Mouse (Mus musculus) kidney, embryonic 14.5 days (tissue): ENCODE data around the gene Tmem236. TPM values are rescaled to one million over a fixed set of nuclear protein-coding genes. Genes with fewer than 3 reads are reported as not detected.

Experiments
- ATAC-seq: fragments of 200-750 bp; cut with Nextera tagmentation; 2 replicates; pipeline ENCODE4 v1.8.0; 2017; ENCODE audit warnings: moderate number of reproducible peaks, mild to moderate bottlenecking, moderate TSS enrichment, moderate library complexity; ENCODE audit not compliant: low FRiP score, low TSS enrichment
- H3K27ac ChIP-seq: fragments of 300-500 bp; sonication (generic); 2 replicates; pipeline ENCODE4 v1.5.1; 2014; ENCODE audit warnings: low read depth, mild to moderate bottlenecking, low read length, moderate library complexity, mixed read lengths
- H3K27me3 ChIP-seq: fragments of 300-500 bp; sonication (generic); 2 replicates; pipeline ENCODE4 v1.6.1; 2014; ENCODE audit warnings: mild to moderate bottlenecking, low read length; ENCODE audit not compliant: control insufficient read depth, insufficient read depth
- H3K36me3 ChIP-seq: fragments of 300-500 bp; sonication (generic); 2 replicates; pipeline ENCODE4 v1.6.1; 2014; ENCODE audit warnings: low read length, mixed read lengths; ENCODE audit not compliant: control insufficient read depth, insufficient read depth
- H3K4me1 ChIP-seq: fragments of 300-500 bp; sonication (generic); 2 replicates; pipeline ENCODE4 v1.6.1; 2014; ENCODE audit warnings: low read length, mixed read lengths; ENCODE audit not compliant: control insufficient read depth, insufficient read depth
- H3K4me2 ChIP-seq: fragments of 300-500 bp; sonication (generic); replicated peaks from 2 replicates; pipeline ENCODE4 v1.6.1; 2014; ENCODE audit warnings: low read depth, mild to moderate bottlenecking, low read length
- H3K4me3 ChIP-seq: fragments of 300-500 bp; sonication (generic); 2 replicates; pipeline ENCODE4 v1.5.1; 2014; ENCODE audit warnings: mild to moderate bottlenecking, low read length
- H3K9ac ChIP-seq: fragments of 300-500 bp; sonication (generic); 2 replicates; pipeline ENCODE4 v1.6.1; 2014; ENCODE audit warnings: low read depth, mild to moderate bottlenecking, low read length, moderate library complexity
- H3K9me3 ChIP-seq: fragments of 300-500 bp; sonication (generic); 2 replicates; pipeline ENCODE4 v1.6.1; 2016; ENCODE audit warnings: low read length; ENCODE audit not compliant: control insufficient read depth
- WGBS: fragments of 180-500 bp; shearing (Covaris S2); extraction: QIAGEN DNeasy Blood & Tissue Kit; methylation state at CpG from one replicate; pipeline ENCODE4 v1.1.7; 2014; 5-methylcytosine and 5-hydroxymethylcytosine counted together
- microRNA counts: library from miRNA; unstranded; fragments of <30 nt; microRNA quantifications from one replicate; lab custom pipeline; 2017
- microRNA-seq: library from miRNA; unstranded; fragments of <30 nt; microRNA quantifications from one replicate; pipeline ENCODE4, GENCODE M21; 2016
- polyA plus RNA-seq: library from polyadenylated mRNA; unstranded; fragments of >200 nt; fragmentation: Nextera tagmentation; extraction: Ambion mirVana; gene quantifications from 2 replicates; pipeline ENCODE4 v1.2.1, GENCODE M21; 2014

Gene Tmem236
- polyA plus RNA-seq, 1 experiment from 2014 or later = 0.11 TPM

DNA sequence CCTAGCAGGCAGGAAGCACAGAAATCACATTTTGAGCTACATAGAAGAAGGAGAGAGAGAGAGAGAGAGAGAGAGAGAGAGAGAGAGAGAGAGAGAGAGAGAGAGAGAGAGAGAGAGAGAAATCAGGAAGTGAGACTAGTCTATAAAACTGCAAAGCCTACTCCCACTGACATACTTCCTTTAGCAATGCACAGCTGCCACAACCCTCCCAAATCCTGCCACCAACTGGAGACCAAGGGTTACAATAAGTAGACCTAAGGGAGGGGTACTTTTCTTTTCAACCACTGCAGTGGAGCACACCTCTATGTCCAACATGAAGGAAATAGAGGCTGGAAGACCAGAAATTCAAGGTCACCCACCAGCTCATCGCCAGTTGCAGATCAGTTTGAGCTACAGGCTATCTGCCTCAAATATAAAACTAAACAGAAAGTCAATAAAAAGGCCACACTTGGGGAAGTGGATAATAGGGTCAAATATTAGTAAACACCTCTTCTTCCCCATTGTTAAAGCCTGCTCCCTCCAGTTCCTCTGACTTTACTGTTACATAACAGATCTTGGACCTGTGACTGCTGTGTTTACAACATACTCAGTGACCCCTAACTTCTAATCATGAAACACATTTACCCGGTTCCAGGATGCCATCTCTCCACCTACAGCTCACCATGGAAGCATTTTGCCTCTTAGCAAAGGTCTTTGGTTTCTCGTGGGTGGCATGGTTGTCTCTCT lies 75.7 kb downstream of the Tmem236 start:
- 81% methylated on average over 3 of the region's 3 CpGs for WGBS
- no peak for ATAC-seq
- Histone ChIP-seq H3K4me2 (no peak overlapping the region), H3K4me1 (no peaks in the 10 kb centered on the region), H3K36me3 (no peaks in the 10 kb centered on the region), H3K4me3 (no peak overlapping the region), H3K9me3 (no peaks in the 10 kb centered on the region), H3K27ac (no peak overlapping the region), H3K27me3 (no peaks in the 10 kb centered on the region), H3K9ac (no peak overlapping the region)

DNA sequence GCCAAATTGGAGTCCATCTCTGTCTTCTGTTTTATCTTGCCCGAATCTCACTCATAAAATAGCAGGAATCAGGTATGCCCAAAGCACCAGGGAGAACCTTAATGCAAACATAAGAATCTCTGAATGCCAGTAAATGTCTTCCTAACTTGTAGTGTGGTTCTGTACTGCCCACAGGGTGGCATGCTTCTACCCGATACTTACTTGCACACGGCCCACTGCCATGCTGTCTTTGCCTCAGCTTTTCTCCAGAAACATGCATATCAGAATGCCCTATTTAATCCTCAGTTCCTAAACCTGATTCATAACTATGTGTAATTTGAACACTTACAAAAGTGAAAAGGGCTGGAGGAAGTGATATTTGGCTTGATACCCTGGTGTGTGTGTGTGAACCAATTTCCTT lies 77.6 kb downstream of the Tmem236 start:
- Histone ChIP-seq H3K27me3 (no peaks in the 10 kb centered on the region), H3K4me1 (no peaks in the 10 kb centered on the region), H3K27ac (no peak overlapping the region), H3K9me3 (no peaks in the 10 kb centered on the region), H3K36me3 (no peaks in the 10 kb centered on the region), H3K4me2 (no peak overlapping the region), H3K9ac (no peak overlapping the region), H3K4me3 (no peak overlapping the region)
- ATAC-seq = no peak
- WGBS = 84% methylated on average over 3 of the region's 3 CpGs

DNA sequence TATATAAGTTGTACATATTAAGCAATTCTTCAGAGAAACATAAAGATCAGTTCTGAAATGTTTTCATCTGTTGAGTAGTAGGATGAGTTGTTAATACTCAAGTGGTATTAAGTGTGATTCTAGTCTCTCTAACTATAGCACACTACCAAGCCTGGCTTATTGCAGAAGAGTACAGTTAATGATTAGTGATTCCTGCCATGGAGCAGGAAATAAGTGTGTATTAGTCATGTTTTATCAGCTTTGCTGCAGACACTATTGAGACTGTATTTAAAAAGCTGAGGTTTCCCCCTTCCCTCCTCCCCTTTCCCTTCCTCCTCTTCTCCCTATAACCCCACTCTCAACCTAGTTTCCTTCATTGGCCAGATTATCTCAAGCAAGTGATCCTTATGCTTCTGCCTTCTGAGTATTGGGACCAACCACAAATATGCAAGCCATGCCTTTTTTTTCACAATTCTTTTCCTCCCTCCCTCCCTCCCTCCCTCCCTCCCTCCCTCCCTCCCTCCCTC lies 84.1 kb downstream of the Tmem236 start:
- no peak overlapping the region for H3K27ac ChIP-seq
- no peak overlapping the region for H3K9ac ChIP-seq
- H3K4me1 ChIP-seq = no peaks in the 10 kb centered on the region
- ATAC-seq = no peak
- no peaks in the 10 kb centered on the region for H3K36me3 ChIP-seq
- no peak overlapping the region for H3K4me2 ChIP-seq
- H3K4me3 ChIP-seq = no peak overlapping the region
- H3K9me3 ChIP-seq = no peaks in the 10 kb centered on the region
- H3K27me3 ChIP-seq = no peaks in the 10 kb centered on the region

DNA sequence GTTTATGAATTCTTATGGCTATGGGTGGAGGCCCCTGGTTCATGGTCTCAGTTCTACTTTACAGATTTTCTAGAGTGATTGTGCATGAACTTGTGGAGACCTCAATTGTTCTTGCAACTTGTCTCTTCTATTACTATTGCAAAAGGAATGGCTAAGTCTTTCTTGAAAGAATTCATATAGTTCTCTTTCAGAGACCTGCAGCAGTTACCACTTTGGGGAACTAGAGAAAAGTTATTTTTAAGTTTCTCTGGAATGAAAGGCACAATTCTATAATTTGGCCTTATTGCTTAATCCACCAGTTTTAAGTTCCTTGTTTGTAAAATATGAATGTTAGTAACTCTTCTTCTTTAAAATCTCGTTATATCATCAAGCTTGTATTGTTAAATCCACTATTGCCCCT lies 87.8 kb downstream of the Tmem236 start:
- no peaks in the 10 kb centered on the region for H3K36me3 ChIP-seq
- H3K27me3 ChIP-seq = no peaks in the 10 kb centered on the region
- H3K9me3 ChIP-seq = no peaks in the 10 kb centered on the region
- H3K4me1 ChIP-seq = no peaks in the 10 kb centered on the region
- 88% methylated on average over 1 of the region's 1 CpGs for WGBS
- no peak for ATAC-seq
- H3K4me2 ChIP-seq = no peak overlapping the region
- H3K27ac ChIP-seq = no peak overlapping the region
- no peak overlapping the region for H3K4me3 ChIP-seq
- H3K9ac ChIP-seq = no peak overlapping the region

DNA sequence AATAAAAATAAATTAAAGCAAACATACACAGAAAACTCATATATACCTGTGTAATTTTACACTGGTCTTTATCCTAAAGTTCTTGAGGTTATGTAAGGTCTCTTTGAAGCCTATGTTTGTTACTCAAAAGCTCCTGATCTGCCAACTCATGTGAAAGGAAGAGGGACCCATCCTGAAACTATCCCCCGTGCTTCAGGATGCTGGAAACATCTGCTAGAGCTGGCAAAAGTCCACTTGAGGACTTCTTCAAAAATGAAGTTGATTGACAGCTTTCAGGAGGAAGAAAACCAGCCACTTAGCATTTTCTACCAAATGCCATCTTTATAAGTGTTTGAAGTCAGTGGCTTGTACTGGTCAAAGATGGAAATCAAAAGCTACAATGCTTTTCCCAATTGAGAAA lies 94.8 kb downstream of the Tmem236 start:
- Histone ChIP-seq H3K4me3 (no peak overlapping the region), H3K27me3 (no peaks in the 10 kb centered on the region), H3K4me1 (no peaks in the 10 kb centered on the region), H3K9ac (no peak overlapping the region), H3K27ac (no peak overlapping the region), H3K9me3 (no peaks in the 10 kb centered on the region), H3K4me2 (no peak overlapping the region), H3K36me3 (no peaks in the 10 kb centered on the region)
- WGBS = 74% methylated on average over 1 of the region's 1 CpGs
- no peak for ATAC-seq

MicroRNAs within 50 kb of the gene (microRNA counts, 519-probe panel; counts per million panel counts)
- microRNA mmu-miR-511 (lab: Ali Mortazavi, UCI) = not detected

Small RNA genes within 50 kb of the gene (microRNA-seq; reads per million reads assigned to microRNA genes)
- gene Mir511 = 1.7 reads per million

Other genes with a start within 250 kb of the Tmem236 start
- 52.1 and 59.0 TPM in 2 replicates for gene Hacd1, start 118.4 kb upstream of the Tmem236 start, polyA plus RNA-seq
- 61.4 and 64.7 TPM in 2 replicates for gene Stam, start 100.4 kb upstream of the Tmem236 start, polyA plus RNA-seq
- gene Mrc1, start 54.9 kb downstream of the Tmem236 start, polyA plus RNA-seq = 3.9 and 5.0 TPM in 2 replicates
- not detected in 2 replicates for gene Slc39a12, start 213.8 kb downstream of the Tmem236 start, polyA plus RNA-seq